Comparison of ENCODE assay signal across 8 mouse cellular contexts in the genomic region with DNA sequence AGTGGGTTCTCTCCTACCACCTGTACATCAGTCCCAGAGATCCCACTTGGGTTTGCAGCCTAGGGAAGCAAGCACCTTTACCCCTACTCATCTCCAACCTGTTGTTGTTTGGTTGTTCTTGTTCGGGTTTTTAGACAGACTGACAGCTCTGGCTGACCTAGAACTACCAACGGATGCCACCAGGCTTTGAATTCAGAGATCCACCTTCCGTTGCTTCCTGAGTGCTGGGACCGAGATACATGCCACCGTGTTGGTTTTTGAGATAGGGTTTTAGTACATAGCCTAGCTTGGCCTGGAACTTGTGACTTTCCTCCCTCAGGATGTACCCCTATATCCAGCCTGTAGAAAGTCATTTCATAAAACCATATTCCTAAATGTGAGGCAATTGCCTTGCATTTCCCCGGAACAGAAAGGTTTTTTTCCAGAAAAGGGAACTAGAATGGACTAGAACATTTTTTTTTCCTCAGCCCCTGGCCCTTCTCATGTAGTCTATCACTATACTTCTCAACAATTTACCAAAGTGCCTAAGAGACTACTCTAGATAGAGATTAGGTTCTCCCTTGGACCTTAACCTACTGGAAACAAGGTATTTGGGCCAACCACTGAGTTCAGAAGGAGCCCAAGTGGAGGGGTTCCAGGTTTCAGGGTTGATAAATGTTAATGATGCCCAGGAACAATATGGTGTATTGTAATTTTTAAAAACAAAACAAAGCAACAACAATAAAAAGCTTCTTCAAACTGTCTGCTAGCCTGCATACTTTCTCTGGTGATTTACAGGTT. TPM values are rescaled to one million over a fixed set of nuclear protein-coding genes. Genes with fewer than 3 reads are reported as not detected.
A peak's percentile ranks its signal among the peaks of the same experiment; 100 is the strongest.
DNase-seq lines count a peak whose midpoint lies in the region; ATAC-seq lines count a peak whose summit lies in the region.

No protein-coding gene starts in this region.

- peaks cover 5 to 15% of the 10 kb centered on the region in 2 experiments for H3K4me1 ChIP-seq in heart, embryonic 14.5 days (ENCODE audit: control insufficient read depth in 2 of 2, insufficient read depth in 2 of 2, low read length in 2 of 2)
- peaks cover 22% of the 10 kb centered on the region for H3K4me1 ChIP-seq in hindbrain, embryonic 12.5 days
- peaks cover 8% of the 10 kb centered on the region for H3K4me1 ChIP-seq in midbrain, embryonic 11.5 days (ENCODE audit: control insufficient read depth, insufficient read depth, low read length)

- no peaks in the 10 kb centered on the region for H3K27me3 ChIP-seq in heart, embryonic 14.5 days (ENCODE audit: control insufficient read depth, insufficient read depth, low read length)
- H3K27me3 ChIP-seq in hindbrain, embryonic 12.5 days = no peaks in the 10 kb centered on the region
- H3K27me3 ChIP-seq in midbrain, embryonic 11.5 days (ENCODE audit: control insufficient read depth, insufficient read depth, low read length) = no peaks in the 10 kb centered on the region

- no peaks in the 10 kb centered on the region for H3K9me3 ChIP-seq in heart, embryonic 14.5 days (ENCODE audit: control insufficient read depth, low read length)
- no peaks in the 10 kb centered on the region for H3K9me3 ChIP-seq in hindbrain, embryonic 12.5 days (replicated peaks)
- no peaks in the 10 kb centered on the region for H3K9me3 ChIP-seq in midbrain, embryonic 11.5 days (ENCODE audit: control insufficient read depth, low read length)

- DNase-seq in heart, adult 18-20 months = no peak
- peak; percentile 27 for DNase-seq in ZHBTc4 (ENCODE audit: low read depth, low spot score)
- DNase-seq in midbrain, embryonic 11.5 days (ENCODE audit: low spot score, missing footprints) = peak; percentile 47
- DNase-seq in adrenal gland, postnatal 25 days = no peak
- DNase-seq in frontal cortex, postnatal 10 days (ENCODE audit: low spot score in 2 of 2) = no peak

- no peak for ATAC-seq in heart, embryonic 14.5 days (ENCODE audit: insufficient number of reproducible peaks, insufficient read depth, low FRiP score, low read depth)
- ATAC-seq in hindbrain, embryonic 12.5 days (ENCODE audit: low FRiP score) = no peak
- ATAC-seq in midbrain, embryonic 11.5 days (ENCODE audit: low FRiP score) = no peak
- ATAC-seq in megakaryocyte progenitor cell, adult 5-6 weeks (replicated peaks; ENCODE audit: poor library complexity) = no peak

- H3K27ac ChIP-seq in heart, embryonic 14.5 days (replicated peaks in 1 of 2; ENCODE audit: control insufficient read depth in 1 of 2, insufficient read depth in 1 of 2, low read depth in 2 of 2, low read length in 2 of 2) = peak overlapping the region in 1 of 2 experiments; percentile 100; a peak in 1 of 4 replicates
- peak overlapping the region; percentile 57 for H3K27ac ChIP-seq in hindbrain, embryonic 12.5 days
- H3K27ac ChIP-seq in midbrain, embryonic 11.5 days (ENCODE audit: low read depth, low read length) = no peak overlapping the region

- H3K9ac ChIP-seq in heart, embryonic 14.5 days (ENCODE audit: low read length) = peak overlapping the region; percentile 60
- peak overlapping the region; percentile 49 for H3K9ac ChIP-seq in hindbrain, embryonic 12.5 days
- H3K9ac ChIP-seq in midbrain, embryonic 11.5 days (ENCODE audit: low read length) = peak overlapping the region; percentile 53; the same call in 1 of the 2 replicates

- H3K36me3 ChIP-seq in heart, embryonic 14.5 days (ENCODE audit: control insufficient read depth, insufficient read depth, low read length) = 0 out of 2 replicates have a peak, but pooled peaks cover 4% of the 10 kb centered on the region
- no peaks in the 10 kb centered on the region; the same call in 1 of the 2 replicates for H3K36me3 ChIP-seq in hindbrain, embryonic 12.5 days
- H3K36me3 ChIP-seq in midbrain, embryonic 11.5 days (ENCODE audit: control insufficient read depth, insufficient read depth, low read length) = no peaks in the 10 kb centered on the region

- WGBS in heart, embryonic 14.5 days = 66% methylated on average over 6 of the region's 6 CpGs
- WGBS in hindbrain, embryonic 12.5 days = 82% methylated on average over 6 of the region's 6 CpGs
- WGBS in midbrain, embryonic 11.5 days = 85% methylated on average over 6 of the region's 6 CpGs

- peak overlapping the region in 1 of 2 experiments; percentile 80; a peak in 2 of 4 replicates for H3K4me3 ChIP-seq in heart, embryonic 14.5 days (ENCODE audit: control insufficient read depth in 1 of 2, insufficient read depth in 1 of 2, low read depth in 1 of 2, low read length in 2 of 2)
- peak overlapping the region; percentile 67 for H3K4me3 ChIP-seq in hindbrain, embryonic 12.5 days
- peak overlapping the region; percentile 79 for H3K4me3 ChIP-seq in midbrain, embryonic 11.5 days (ENCODE audit: low read depth, low read length)

- peak overlapping the region; percentile 94 for H3K4me2 ChIP-seq in heart, embryonic 14.5 days (ENCODE audit: low read length)
- H3K4me2 ChIP-seq in hindbrain, embryonic 12.5 days (replicated peaks) = peak overlapping the region; percentile 65
- H3K4me2 ChIP-seq in midbrain, embryonic 11.5 days = peak overlapping the region; percentile 97

RNA-seq across cellular contexts. Expression of gene Unk, which starts 0.8 kb away (rescaled TPM):
- 19.3 and 20.9 TPM in 2 replicates for polyA plus RNA-seq in heart, embryonic 14.5 days (2014; fragmentation: Nextera tagmentation; extraction: Ambion mirVana)
- total RNA-seq in heart, adult 18-20 months (2021) = 1 to 10 TPM; 5.2 to 7.8 TPM
- 48.8 and 49.1 TPM in 2 replicates for polyA plus RNA-seq in hindbrain, embryonic 12.5 days (2016; fragmentation: Nextera tagmentation; extraction: Ambion mirVana)
- 23.4 and 24.1 TPM in 2 replicates for polyA plus RNA-seq in midbrain, embryonic 11.5 days (2014; fragmentation: Nextera tagmentation; extraction: Ambion mirVana)
- 13.7 and 15.3 TPM in 2 replicates for total RNA-seq in megakaryocyte progenitor cell, adult 5-6 weeks (2015)
- 14.2 and 18.7 TPM in 2 replicates for total RNA-seq in megakaryocyte progenitor cell, adult 5-6 weeks (2017)
- total RNA-seq in adrenal gland, postnatal 25 days (2021) = 25.8 and 27.4 TPM in 2 replicates

RNA-seq across cellular contexts. Expression of gene H3f3b, which starts 1.5 kb away (rescaled TPM):
- polyA plus RNA-seq in heart, embryonic 14.5 days (2014; fragmentation: Nextera tagmentation; extraction: Ambion mirVana) = 649 and 684 TPM in 2 replicates
- 100 to 1,000 TPM in 1 of 2 experiments, 10 to 100 TPM in 1; 98.0 to 107 TPM for total RNA-seq in heart, adult 18-20 months (2021)
- polyA plus RNA-seq in hindbrain, embryonic 12.5 days (2016; fragmentation: Nextera tagmentation; extraction: Ambion mirVana) = 2,216 and 2,474 TPM in 2 replicates
- 1,982 and 2,171 TPM in 2 replicates for polyA plus RNA-seq in midbrain, embryonic 11.5 days (2014; fragmentation: Nextera tagmentation; extraction: Ambion mirVana)
- total RNA-seq in megakaryocyte progenitor cell, adult 5-6 weeks (2015) = 714 and 817 TPM in 2 replicates
- total RNA-seq in megakaryocyte progenitor cell, adult 5-6 weeks (2017) = 751 and 801 TPM in 2 replicates
- total RNA-seq in adrenal gland, postnatal 25 days (2021) = 265 and 377 TPM in 2 replicates

RNA-seq across cellular contexts. Expression of gene Galk1, which starts 16.8 kb away (rescaled TPM):
- 126 and 128 TPM in 2 replicates for polyA plus RNA-seq in heart, embryonic 14.5 days (2014; fragmentation: Nextera tagmentation; extraction: Ambion mirVana)
- 10 to 100 TPM; 14.1 to 15.0 TPM for total RNA-seq in heart, adult 18-20 months (2021)
- polyA plus RNA-seq in hindbrain, embryonic 12.5 days (2016; fragmentation: Nextera tagmentation; extraction: Ambion mirVana) = 109 and 115 TPM in 2 replicates
- polyA plus RNA-seq in midbrain, embryonic 11.5 days (2014; fragmentation: Nextera tagmentation; extraction: Ambion mirVana) = 82.5 and 93.4 TPM in 2 replicates
- 29.4 and 29.8 TPM in 2 replicates for total RNA-seq in megakaryocyte progenitor cell, adult 5-6 weeks (2015)
- 46.5 and 52.7 TPM in 2 replicates for total RNA-seq in megakaryocyte progenitor cell, adult 5-6 weeks (2017)
- 31.8 and 49.7 TPM in 2 replicates for total RNA-seq in adrenal gland, postnatal 25 days (2021)

RNA-seq across cellular contexts. Expression of gene Unc13d, which starts 48.5 kb away (rescaled TPM):
- 0.66 and 0.69 TPM in 2 replicates for polyA plus RNA-seq in heart, embryonic 14.5 days (2014; fragmentation: Nextera tagmentation; extraction: Ambion mirVana)
- total RNA-seq in heart, adult 18-20 months (2021) = 1 to 10 TPM in 1 of 2 experiments, under 1 TPM in 1; 0.42 to 2.0 TPM
- polyA plus RNA-seq in hindbrain, embryonic 12.5 days (2016; fragmentation: Nextera tagmentation; extraction: Ambion mirVana) = 1.6 and 1.7 TPM in 2 replicates
- polyA plus RNA-seq in midbrain, embryonic 11.5 days (2014; fragmentation: Nextera tagmentation; extraction: Ambion mirVana) = 0.82 and 1.1 TPM in 2 replicates
- total RNA-seq in megakaryocyte progenitor cell, adult 5-6 weeks (2015) = 13.6 and 15.8 TPM in 2 replicates
- 15.5 and 26.1 TPM in 2 replicates for total RNA-seq in megakaryocyte progenitor cell, adult 5-6 weeks (2017)
- 0.24 and 0.79 TPM in 2 replicates for total RNA-seq in adrenal gland, postnatal 25 days (2021)

RNA-seq across cellular contexts. Expression of gene Itgb4, which starts 54.8 kb away (rescaled TPM):
- polyA plus RNA-seq in heart, embryonic 14.5 days (2014; fragmentation: Nextera tagmentation; extraction: Ambion mirVana) = 0.84 and 0.93 TPM in 2 replicates
- total RNA-seq in heart, adult 18-20 months (2021) = 1 to 10 TPM; 1.9 to 3.7 TPM
- polyA plus RNA-seq in hindbrain, embryonic 12.5 days (2016; fragmentation: Nextera tagmentation; extraction: Ambion mirVana) = 1.7 and 2.1 TPM in 2 replicates
- 0.23 and 0.25 TPM in 2 replicates for polyA plus RNA-seq in midbrain, embryonic 11.5 days (2014; fragmentation: Nextera tagmentation; extraction: Ambion mirVana)
- total RNA-seq in megakaryocyte progenitor cell, adult 5-6 weeks (2015) = 0.05 and 0.15 TPM in 2 replicates
- total RNA-seq in megakaryocyte progenitor cell, adult 5-6 weeks (2017) = 0.17 TPM in 1 of 2 replicates, not detected in the other
- total RNA-seq in adrenal gland, postnatal 25 days (2021) = 2.0 and 4.1 TPM in 2 replicates

Comparison
In these comparisons a context has a peak if more than half of its experiments do, and no peak if none do; other contexts are left out.
1. DNase-seq: peak in ZHBTc4 (single experiment) and midbrain, embryonic 11.5 days (single experiment); none in heart, adult 18-20 months (0 of 2), adrenal gland, postnatal 25 days (single experiment) and frontal cortex, postnatal 10 days (0 of 2).
2. Peak in every context shown above with its lines, with median percentiles within 50 percentile points of each other: H3K4me2 ChIP-seq and H3K9ac ChIP-seq.